Mouse (Mus musculus) left cerebral cortex, adult 18-20 months (tissue): ENCODE results near the gene Fbxw5. TPM values are rescaled to one million over a fixed set of nuclear protein-coding genes. Genes with fewer than 3 reads are reported as not detected.

ENCODE experiments used
- DNase-seq, 2 experiments: peaks; one replicate each; pipeline ENCODE4 v3.0.0; 2021 to 2022; ENCODE audit warnings: low spot score in 2 of 2, mixed read lengths in 1 of 2
- total RNA-seq, 2 experiments: library from RNA; stranded (reverse); gene quantifications; 2 replicates each; pipeline ENCODE4 v1.2.3; 2021

The Fbxw5 gene
- total RNA-seq, 2 experiments from 2014 or later = 105 to 114 TPM

DNA sequence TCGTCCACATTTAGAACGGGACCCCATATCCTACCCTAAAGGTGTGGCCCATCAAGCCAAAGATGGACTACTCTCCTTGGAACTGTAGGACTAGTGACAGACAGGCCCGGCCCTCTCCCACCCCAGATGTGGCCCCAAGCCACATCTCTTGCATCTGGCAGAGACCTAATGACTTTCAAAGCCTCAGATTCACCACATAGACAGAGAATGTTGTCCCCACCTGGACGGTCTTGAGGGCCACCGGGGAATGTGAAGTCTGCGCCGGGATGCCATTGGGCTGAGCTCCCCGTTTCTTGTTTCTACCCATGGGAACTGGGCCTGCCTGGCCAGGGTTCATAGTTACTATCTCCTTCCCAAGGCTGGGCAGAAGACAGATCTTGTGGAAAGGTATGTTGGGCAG is 23.0 kb upstream of the Fbxw5 start:
- no peak for DNase-seq

DNA sequence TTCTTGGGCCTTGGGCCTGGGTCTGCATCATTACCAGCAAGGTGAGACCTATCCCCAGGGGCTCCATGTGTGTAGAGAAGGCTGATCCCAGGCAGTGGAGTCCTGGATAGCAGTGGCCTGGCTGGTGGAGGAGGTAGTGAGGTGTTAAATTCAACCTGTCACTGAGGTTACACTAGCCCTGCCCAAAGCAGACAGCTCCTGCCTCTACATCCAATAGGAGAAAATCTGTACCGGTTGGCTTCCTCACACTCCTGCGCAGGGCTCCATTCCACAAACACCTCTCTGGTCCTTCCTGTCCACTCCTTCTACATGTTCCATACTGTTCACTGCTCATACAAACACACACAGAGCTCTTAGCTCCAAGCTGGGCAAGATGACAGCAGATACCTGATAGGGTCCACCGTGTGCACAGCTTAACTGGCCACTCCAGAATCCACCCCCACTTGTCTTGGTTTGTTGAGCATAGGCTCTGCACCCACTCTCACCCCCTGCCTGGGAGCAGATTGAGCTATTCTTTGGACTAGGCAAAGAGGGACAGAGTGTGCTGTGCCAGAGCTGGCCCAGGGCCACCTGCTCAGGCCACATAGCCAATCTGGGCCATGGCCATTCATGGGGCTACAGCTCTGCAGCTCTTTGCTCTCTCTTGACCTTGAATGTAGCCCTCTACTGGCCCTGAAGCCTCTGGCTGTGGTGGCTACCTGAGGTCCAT is 22.4 kb upstream of the Fbxw5 start:
- DNase-seq = peak; percentile 59 to 62

DNA sequence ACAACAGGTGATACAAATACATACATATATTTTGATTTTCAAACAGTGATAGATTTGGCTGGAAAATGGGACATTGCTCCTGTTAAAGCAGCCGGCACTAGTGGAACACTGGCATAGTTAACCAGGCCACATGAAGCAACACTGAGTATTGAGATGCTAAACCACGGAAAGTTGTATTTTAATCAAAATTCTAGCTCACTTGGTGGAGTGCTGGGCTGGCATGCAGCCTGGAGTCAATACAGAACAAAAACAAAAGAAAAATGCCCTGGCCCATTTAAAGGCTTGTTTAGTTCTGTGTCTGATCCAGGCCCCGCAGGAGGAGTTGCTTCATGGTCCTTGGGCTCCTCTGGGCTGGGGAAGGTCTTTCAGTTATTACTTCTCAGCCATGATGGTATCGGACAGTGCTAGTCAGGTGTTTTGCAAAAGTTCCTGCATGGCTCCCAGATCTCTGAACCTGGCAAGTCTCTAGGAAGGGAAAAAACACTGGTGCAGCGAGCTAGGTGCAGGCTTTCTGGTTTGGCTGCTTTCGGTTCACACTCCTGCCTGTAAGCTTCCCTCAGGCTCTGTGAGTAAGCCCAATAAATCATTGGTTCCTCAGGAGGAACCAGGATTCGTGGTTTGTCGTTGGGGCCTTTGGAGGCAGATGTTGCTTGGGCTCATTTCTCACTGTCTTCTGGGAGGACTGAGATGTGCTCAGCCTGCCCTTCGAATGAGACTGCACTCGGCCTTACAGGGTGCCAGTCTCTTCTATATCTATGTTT is 20.8 kb upstream of the Fbxw5 start:
- no peak for DNase-seq

DNA sequence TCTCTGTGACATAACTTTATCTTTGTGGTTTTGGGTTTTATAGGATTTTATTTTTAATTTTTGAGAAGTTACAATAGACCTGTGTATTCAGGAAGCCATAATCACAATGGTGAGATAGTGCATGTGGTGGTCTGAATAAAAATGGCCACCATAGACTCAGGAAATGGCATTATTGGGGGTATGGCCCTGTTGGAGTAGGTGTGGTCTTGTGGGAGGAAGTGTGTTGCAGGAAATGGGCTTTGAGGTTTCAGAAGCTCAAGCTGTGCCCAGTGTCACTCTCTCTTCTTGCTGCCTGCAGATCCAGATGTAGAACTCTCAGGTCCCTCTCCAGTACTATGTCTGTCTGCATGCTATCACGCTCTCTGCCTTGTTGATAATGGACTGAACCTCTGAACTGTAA is 20.0 kb upstream of the Fbxw5 start:
- DNase-seq = no peak

DNA sequence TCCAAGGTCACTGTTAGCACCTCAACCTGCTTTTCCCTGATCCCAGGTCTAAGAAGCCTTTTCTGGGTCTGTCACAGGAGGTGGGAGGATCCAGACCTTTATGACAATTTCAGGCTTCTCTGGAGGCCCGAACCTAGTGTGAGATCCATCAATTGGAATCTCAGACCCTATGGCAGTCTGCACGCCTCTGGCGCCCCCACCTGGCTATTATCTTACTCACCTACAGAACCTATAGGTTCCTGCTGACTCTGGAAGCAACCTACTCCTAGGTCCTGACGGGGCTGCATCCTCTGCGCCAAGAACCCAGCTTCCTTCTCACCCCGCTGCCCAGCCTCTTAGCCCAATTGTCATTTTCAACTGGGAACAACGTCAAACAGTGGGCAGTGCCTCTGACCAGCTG is 17.6 kb upstream of the Fbxw5 start:
- DNase-seq = peak in 1 of 2 experiments; percentile 44

DNA sequence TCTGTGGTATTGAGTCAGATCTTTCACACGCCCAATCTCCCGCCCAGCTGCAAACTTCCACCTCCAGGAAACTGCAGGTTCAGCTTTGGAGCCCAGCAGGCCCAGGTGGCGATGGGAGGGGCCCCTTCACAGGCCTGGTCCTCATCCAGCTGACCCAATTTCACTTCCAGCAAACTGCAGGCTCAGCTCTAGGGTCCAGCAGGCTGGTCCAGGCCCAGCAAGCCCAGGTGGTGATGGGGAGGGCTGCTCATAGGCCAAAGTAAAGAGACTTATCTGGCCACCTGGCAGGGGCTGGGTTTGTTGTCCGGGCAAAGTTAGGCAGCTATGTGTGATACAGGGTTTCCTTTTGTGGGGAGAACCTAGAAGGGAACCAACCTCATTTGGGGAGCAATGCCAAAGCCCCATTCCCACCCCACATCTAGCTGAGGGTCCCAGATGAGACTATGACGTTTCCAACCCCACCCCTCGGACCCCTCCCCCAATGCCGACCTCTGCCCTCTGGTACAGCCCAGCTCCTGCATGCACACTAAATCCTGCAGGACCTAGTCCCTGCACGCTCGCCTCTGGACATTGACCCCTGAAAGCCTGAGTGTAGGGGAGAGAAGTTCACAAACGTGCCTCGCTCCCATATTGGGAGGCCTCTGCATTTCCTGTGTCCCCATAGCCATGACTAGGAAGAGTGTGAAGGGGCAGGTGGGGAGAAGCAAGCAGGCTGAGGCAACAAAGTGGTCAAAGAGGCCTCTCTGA is 15.5 kb upstream of the Fbxw5 start:
- no peak for DNase-seq

DNA sequence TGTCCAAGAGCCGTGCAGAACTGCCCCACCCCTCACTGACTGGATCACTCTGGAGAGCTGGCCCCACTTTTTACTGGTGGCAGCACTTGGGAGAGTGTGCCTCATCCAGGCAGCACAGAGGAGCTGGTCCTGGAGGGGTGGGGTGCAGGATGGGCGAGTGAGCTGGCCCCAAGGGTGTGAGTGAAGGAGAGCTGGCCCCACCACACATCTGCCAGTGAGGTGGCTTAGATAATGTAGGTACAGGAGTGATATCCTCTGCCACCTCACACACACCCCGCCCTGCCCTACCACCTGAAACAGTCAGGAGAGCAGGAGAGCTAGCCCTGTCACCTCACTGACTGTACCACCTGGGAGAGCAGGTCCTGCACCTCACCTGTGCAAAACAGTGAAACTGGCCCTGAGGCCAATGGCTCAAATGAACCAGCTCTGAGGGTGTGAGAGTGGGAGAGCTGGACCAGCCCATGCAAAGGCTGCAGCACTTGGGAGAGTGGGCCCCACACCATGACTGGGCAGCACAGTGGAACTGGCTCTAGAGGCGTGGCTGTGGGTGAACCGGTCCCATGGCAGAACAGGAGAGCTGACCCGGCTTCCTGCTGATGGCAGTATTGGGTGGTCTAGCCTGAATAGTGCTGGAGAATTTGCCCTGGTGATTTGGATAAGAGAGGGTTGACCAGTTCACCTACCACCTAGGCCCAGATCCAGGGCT is 12.4 kb upstream of the Fbxw5 start:
- no peak for DNase-seq

DNA sequence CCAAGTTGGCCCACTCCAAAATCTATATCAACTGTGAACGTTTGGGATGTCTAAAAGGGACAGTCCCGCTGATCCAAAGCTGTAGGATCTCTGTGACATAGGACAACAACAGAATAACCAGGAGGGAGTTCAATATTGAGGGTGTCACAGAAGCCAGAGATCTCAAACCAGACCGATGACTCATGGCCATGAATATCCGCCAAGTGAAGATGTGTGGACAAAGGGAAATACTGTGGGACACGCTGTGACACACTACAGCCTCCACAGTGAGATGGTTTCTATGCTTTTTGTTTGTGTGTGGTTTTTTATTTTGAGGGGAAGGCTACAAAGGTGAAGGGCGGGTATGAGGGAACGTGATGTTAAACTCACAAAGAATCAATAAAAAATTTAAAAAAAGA is 11.9 kb upstream of the Fbxw5 start:
- no peak for DNase-seq

DNA sequence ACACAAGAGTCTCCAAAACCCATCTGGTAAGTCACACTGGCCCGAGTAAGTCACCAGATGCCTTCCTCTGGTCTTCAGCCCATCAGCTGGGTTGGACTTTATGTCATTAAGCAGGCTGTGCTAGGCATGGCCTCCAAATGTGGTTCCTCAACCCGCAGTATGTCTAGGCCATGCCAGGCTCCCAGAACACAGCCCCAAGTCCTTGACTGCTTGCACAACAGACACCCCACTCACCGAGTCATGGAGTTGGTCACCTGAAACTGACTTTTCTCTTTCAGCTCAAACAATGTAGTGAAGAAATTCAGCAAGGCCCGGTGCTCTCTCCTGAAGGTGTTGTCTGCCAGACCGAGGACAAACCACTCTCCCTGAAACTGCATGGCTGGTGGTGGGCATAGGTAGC is 7.6 kb upstream of the Fbxw5 start:
- DNase-seq = no peak

DNA sequence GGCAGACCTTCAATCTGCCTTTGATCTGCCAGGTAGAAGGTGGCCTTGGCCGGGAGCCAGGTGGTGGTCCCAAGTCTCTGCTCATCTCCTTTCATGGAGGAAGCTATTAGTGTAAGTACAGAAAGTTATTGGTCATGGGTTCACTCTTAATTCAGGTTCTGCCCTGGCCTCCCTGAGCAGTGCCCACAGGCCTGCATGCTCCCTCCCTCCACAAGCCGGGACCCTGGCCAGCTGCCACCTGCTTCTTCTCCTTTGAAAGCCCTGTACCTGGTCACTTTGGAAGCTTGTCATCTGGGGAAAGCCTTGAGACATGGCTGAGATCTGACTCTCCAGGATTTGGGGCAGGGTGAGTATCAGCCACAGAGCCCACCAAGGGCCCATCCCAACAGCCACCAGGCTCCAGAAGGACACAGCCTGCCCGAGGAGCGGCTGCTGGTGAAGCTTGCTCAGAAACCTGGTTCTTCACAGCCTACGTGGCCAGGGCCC is 7.0 kb upstream of the Fbxw5 start, which contains the start of gene Lcn12:
Gene Lcn12 (minus strand): TSS at position 436 of the 486 bp plus-strand sequence.
- no peak for DNase-seq

DNA sequence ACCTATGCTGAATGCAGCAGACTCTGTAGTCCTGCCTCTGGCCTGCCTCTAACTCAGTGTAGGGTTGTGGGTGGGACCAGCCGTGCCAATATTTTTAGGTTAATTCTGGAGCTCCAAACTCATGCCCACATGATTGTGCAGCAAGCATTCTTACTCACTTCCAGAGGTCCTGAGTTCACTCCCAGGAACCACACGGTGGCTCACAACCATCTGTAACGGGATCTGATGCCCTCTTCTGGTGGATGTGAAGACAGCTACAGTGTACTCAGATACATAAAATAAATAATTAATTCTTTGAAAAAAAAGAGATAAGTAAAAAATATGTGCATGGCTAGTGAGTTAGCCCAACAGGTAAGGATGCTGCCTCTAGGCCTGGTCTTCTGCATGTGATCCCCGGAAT is 4.1 kb upstream of the Fbxw5 start:
- DNase-seq = no peak

DNA sequence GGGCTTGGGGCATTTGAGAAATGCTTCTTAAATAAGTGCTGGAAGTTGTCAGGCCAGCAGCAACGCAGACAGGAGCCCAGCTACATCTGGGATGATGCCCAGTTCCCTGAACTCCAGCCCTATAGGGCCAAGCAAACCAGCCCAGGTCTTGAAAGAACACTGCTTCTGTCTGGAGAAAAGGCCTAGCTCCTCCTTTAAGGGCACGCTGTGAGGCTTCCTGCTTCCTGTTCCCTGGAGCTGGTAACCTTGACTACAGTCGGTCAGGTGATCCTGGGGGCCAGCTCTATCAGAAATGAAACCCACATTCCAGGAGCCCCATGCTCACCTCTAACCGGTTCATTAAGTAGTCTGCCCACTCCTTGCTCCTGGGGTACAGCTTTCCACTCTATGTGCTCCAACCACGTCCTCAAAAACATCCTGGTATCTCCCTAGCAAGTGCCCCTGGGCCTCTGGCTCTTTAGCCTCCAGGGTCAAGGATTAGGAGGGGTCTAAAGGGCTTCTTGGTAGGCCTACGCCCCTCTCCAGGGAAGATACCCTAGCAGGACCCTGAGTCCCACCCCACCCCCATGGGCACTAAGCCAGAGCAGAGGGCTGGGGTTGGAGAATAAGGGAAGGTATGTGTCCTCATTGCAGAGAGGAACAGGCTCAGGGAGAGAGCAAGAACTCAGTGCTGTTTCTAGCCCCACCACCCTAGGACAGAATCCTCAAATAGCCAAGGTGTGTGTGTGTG is 2.5 kb upstream of the Fbxw5 start:
- no peak for DNase-seq

DNA sequence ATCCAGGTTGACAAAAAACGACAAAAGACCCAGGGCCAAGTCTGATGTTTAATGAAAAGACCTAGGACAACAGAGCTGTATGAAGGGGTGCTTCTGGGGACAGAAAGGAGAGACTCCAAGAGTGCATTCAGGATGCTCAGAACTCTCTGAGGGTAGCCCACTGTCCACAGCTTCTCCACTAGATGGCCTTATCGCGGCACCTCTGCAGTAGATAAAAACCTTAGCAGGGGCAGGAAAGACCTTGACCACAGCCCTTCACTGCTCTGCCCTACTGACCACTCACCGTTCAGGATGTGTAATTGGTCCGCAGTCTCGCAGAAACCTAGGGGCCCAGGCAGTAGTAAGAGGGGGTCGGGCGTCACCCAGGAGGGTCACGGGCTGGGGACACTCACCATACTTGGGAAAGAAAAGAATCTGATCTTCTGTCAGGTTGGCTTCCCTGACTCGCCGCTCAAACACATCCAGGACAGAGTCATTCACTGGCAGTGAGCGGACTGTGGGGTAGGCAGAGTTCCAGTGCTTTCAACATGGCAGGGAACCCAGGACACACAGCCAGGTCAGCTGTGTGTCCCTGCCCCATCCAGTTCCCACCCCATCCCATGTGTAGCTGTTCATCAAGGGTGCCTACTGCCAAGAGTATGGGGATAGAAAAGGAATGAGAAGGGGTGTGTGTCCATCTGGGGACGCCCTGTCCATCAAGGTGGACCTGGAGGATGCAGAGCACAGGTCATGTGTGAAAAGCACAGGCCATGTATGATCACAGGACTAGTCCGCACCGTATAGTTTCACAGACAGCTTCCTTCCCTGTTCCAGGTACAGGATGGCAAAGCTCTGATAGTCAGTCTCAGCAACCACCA is 1.7 kb upstream of the Fbxw5 start:
- no peak for DNase-seq

DNA sequence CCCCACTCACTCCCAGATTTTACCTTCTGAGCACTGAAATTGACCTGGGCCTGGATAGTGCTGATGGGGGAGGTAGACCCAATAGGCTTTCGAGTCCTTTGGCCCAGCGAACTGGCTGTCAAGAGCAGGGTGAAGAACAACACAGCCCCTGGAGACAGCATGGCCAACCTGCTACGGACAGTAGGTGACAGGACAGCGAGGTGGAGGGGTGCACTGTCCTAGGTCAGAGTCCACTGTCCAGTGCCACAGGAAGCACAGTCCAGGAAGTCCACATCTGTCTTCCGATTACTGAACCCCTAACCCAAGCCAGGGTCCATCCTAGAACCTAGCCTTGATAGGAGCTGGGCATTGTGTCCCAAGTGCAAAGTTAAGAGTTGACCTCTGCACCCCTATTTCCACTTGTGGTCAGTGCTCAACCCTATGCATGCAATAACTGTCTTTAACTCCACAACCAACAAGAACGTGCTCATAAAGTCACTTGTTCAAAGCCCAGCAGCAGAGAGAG is 427 bp upstream of the Fbxw5 start:
- no peak for DNase-seq

DNA sequence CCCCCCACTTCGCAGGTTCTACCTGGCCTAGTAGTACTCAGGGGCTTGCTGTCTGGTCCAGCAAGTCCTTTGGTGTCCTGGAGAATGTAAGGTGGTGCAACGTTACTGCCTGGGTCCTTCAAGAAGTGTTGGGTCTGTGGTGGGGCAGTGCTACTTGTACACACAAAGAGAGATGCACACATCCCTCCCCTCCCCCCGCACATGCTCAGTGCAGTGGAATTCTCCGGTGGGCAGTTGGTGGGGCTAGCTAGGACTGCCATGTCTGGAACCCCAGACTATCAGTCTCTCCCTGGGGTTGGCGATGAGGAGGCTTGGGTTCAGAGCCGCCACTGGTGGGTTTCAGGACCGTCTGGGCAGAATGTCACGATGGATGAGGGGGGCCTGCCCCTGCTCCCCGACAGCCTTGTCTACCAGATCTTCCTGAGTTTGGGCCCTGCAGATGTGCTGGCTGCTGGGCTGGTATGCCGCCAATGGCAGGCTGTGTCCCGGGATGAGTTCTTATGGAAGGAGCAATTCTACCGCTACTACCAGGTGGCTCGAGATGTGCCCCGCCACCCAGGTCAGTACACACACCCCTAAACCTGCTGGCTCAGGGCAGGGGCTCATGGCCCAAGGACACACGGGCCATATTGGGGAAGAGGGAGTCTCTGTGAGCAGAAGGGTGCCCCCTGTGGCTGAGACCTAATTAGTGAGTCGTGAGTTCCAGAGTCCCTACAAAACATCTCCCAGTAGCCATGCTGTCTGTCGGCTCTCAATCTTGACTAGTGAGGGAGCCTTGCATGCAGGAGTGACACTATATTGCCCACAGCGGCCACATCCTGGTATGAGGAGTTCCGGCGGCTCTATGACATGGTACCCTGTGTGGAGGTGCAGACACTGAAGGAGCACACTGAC is 1.3 kb downstream of the Fbxw5 start, which contains the start of gene C8g:
Gene C8g (minus strand): TSS at position 127 of the 894 bp plus-strand sequence.
- DNase-seq = peak in 1 of 2 experiments; percentile 18

DNA sequence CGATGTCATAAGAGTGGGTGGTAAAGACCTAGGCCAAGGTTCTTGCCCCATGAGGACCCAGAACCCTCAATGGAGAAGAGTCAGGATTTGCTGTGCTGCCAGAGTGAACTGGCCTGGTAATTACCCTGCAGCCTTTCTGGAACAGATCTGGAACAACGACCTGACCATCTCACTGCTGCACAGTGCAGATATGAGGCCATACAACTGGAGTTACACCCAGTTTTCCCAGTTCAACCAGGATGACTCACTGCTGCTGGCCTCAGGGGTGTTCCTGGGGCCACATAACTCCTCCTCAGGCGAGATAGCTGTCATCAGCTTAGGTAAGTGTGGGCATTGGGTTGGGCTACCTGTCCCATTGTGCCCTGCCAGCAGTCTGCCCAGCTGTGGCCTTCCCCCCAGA is 2.2 kb downstream of the Fbxw5 start:
- no peak for DNase-seq

DNA sequence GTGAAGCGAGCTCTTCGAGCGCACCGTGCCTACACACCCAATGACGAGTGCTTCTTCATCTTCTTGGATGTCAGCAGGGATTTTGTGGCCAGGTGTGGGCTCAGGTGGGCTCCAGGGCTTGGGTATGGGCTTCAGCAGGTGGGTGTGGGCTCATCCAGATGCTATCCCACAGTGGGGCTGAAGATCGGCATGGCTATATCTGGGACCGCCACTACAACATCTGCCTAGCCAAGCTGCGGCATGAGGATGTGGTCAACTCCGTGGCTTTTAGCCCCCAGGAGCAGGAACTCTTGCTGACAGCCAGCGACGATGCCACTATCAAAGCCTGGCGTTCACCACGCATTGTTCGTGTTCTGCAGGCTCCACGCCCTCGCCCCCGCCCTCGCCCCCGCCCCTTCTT is 4.0 kb downstream of the Fbxw5 start:
- no peak for DNase-seq

DNA sequence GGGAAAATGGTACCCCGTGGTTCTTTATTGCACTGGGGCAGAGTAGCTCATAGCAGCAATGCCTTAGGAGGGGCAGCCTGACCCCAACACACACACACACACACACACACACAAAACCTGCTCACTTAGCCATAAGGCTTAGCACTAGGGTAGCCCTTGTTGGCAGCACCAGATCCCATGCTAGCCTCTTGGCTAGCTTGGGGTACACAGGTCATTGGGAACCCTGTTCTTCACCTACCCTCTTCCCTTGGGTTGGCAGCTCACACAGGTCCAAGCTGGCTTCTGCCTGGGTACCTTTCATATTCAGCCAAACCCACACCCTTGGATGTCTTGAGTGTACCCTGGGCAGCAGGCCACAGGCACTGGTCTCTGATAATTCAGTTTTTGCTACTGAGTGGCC is 4.5 kb downstream of the Fbxw5 start:
- no peak for DNase-seq
